Mouse (Mus musculus): ENCODE measurements at regions not wholly inside any gene's neighbourhood (a gene's known extent, or its start where the extent isn't known, plus 50 kb on each side); places are given as distances from the start of the nearest gene placed in this dataset.

DNA sequence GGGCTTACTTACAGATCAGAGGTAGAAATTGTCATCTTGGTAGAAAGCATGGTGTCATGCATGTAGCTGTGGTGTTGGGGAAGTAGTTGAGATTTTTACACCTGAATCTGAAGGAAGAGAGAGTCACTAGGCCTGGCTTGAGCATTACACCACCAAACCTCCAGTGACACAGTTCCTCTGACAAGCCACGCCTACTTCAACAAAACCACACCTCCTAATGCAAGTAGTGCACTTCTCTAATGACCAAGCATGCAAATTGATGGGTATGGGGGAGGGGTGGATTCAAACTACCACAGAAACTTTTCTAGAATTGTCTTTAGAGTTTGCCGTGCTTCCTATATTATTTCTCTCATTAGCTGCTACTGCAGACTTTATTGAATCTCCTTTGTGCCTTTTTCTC lies 136.8 kb upstream of the Xrcc4 start:
- WGBS, result 83% methylated on average over 2 of the region's 2 CpGs
- no peak overlapping the region for H3K27ac ChIP-seq (ENCODE audit: insufficient read depth, low read length)
- DNase-seq (ENCODE audit: low read depth in 1 of 2, low spot score in 2 of 2), result no peak
- no peak overlapping the region for H3K4me3 ChIP-seq (ENCODE audit: extremely low read depth, insufficient read depth, insufficient read length)
- no peaks in the 10 kb centered on the region for H3K4me1 ChIP-seq (ENCODE audit: control insufficient read depth, insufficient read depth, insufficient read length)
- no peaks in the 10 kb centered on the region for H3K27me3 ChIP-seq (ENCODE audit: control insufficient read depth, insufficient read depth, low read length)
- H3K36me3 ChIP-seq (ENCODE audit: control insufficient read depth, insufficient read depth, low read length), result no peaks in the 10 kb centered on the region
- TF ChIP-seq CTCF (IDR thresholded peaks at IDR 0.05; ENCODE audit: extremely low read depth, insufficient read depth, insufficient read length, insufficient replicate concordance) (no peak), POLR2A (IDR thresholded peaks at IDR 0.05; ENCODE audit: low read depth, low read length) (no peak)

DNA sequence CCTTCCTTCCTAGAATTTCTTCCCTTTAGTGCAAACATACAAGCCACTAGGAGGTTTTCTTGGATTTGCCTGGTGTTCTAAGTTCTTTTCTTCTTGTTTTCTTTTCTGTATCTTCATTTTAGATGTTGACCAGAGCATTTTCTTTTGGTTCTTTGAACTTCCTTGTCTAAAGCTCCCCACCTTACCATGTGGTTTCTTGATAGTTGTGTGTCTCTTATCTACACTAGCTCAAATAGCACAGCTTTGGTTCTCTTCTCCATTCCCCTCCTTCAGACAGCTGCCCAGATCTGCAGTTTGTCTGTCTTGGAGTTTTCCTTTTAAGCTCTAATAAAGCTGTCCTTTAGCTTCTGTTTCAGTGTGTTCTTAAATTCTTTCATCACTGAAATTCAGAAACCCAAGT lies 123.0 kb upstream of the Xrcc4 start:
- Histone ChIP-seq H3K27me3 (ENCODE audit: control insufficient read depth, insufficient read depth, low read length) (no peaks in the 10 kb centered on the region), H3K4me3 (ENCODE audit: extremely low read depth, insufficient read depth, insufficient read length) (no peak overlapping the region), H3K27ac (ENCODE audit: insufficient read depth, low read length) (no peak overlapping the region), H3K4me1 (ENCODE audit: control insufficient read depth, insufficient read depth, insufficient read length) (no peaks in the 10 kb centered on the region), H3K36me3 (ENCODE audit: control insufficient read depth, insufficient read depth, low read length) (no peaks in the 10 kb centered on the region)
- no peak for DNase-seq (ENCODE audit: low read depth in 1 of 2, low spot score in 2 of 2)
- TF ChIP-seq POLR2A (IDR thresholded peaks at IDR 0.05; ENCODE audit: low read depth, low read length) (no peak), CTCF (IDR thresholded peaks at IDR 0.05; ENCODE audit: extremely low read depth, insufficient read depth, insufficient read length, insufficient replicate concordance) (no peak)

DNA sequence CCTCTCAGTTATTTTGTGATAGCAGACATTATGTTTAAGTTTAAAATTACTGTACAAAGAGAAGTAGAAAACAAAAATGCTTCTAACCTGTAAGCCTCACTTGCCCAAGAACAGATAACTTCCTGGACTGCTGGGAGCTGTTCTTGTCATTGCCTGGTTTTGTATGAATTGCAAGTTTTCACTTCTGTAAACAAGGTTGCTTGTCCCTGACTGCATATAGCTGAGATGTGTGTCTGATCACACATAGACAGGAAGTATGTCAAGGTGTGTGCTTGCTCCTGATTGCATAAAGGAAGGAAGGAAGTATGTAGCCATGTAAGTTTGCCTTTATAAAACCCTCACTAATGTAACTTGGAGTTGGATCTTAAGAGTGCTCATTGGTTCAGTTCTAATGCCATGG lies 118.5 kb upstream of the Xrcc4 start:
- no peak for TF ChIP-seq CTCF (IDR thresholded peaks at IDR 0.05; ENCODE audit: extremely low read depth, insufficient read depth, insufficient read length, insufficient replicate concordance)
- no peak for TF ChIP-seq POLR2A (IDR thresholded peaks at IDR 0.05; ENCODE audit: low read depth, low read length)
- no peak for DNase-seq (ENCODE audit: low read depth in 1 of 2, low spot score in 2 of 2)
- no peaks in the 10 kb centered on the region for H3K27me3 ChIP-seq (ENCODE audit: control insufficient read depth, insufficient read depth, low read length)

More for the DNA sequence above, 118.5 kb upstream of the Xrcc4 start:
- Histone ChIP-seq H3K4me3 (ENCODE audit: extremely low read depth, insufficient read depth, insufficient read length) (no peak overlapping the region), H3K4me1 (ENCODE audit: control insufficient read depth, insufficient read depth, insufficient read length) (no peaks in the 10 kb centered on the region; the same call in 1 of the 2 replicates), H3K36me3 (ENCODE audit: control insufficient read depth, insufficient read depth, low read length) (no peaks in the 10 kb centered on the region), H3K27ac (ENCODE audit: insufficient read depth, low read length) (no peak overlapping the region)
